Mouse (Mus musculus): ENCODE measurements around the gene Micu2.

DNA sequence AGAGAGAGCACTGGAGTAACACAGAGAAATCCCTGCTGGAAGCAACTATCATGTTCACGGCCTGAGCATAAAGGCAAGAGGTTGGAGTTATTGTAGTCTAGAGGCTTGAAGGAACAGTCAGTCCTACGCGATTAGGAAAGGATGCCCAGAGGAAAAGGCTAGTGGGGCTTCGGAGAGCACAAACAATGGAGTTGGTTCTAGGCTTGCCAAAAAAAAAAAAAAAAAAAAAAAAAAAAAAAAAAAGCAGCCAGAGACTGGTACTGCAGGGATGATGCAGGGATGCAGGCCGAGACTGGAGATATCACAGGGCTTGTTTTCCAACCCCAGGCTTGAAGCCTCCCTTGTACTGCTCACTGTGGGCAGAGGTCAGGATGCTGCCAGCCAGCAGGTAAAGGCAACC is 89.8 kb downstream of the Micu2 start:
- no peak for TF ChIP-seq CTCF (IDR thresholded peaks at IDR 0.05; ENCODE audit: low read depth, low read length)
- no peak for TF ChIP-seq EP300 (IDR thresholded peaks at IDR 0.05; ENCODE audit: insufficient read depth, low read depth, low read length)
